ENCODE assay signal across 15 mouse cellular contexts in genomic region chr9:97069466-97069865, GRCm38 (mm10).
"Had no signal": no experiment of that assay in that cellular context is flagged by ENCODE, and none has a peak within 500 bp of the region (broad histone marks: within the 10 kb centered on the region; RNA-seq: fewer than 3 reads in every experiment).

No protein-coding gene starts in this region.

- H3K27me3 ChIP-seq: heart, embryonic 12.5 days; heart, embryonic 13.5 days; heart, embryonic 15.5 days; hindbrain, embryonic 12.5 days; hindbrain, embryonic 13.5 days; hindbrain, embryonic 15.5 days; intestine, embryonic 15.5 days; kidney, embryonic 15.5 days had no signal

- H3K9me3 ChIP-seq: heart, embryonic 10.5 days; heart, embryonic 12.5 days; heart, embryonic 13.5 days; heart, embryonic 15.5 days; hindbrain, embryonic 10.5 days; hindbrain, embryonic 12.5 days; hindbrain, embryonic 13.5 days; hindbrain, embryonic 15.5 days; intestine, embryonic 15.5 days; kidney, embryonic 15.5 days had no signal

- H3K4me2 ChIP-seq: heart, embryonic 11.5 days; heart, embryonic 12.5 days; heart, embryonic 13.5 days; heart, embryonic 15.5 days; hindbrain, embryonic 12.5 days; hindbrain, embryonic 13.5 days; hindbrain, embryonic 14.5 days; hindbrain, embryonic 15.5 days; intestine, embryonic 15.5 days; kidney, embryonic 15.5 days had no signal

- H3K9ac ChIP-seq: heart, embryonic 12.5 days; heart, embryonic 13.5 days; heart, embryonic 15.5 days; hindbrain, embryonic 12.5 days; hindbrain, embryonic 13.5 days; hindbrain, embryonic 14.5 days; hindbrain, embryonic 15.5 days; intestine, embryonic 15.5 days; kidney, embryonic 15.5 days had no signal

- H3K36me3 ChIP-seq: hindbrain, embryonic 12.5 days; hindbrain, embryonic 15.5 days had no signal

- H3K27ac ChIP-seq: heart, embryonic 10.5 days; heart, embryonic 13.5 days; heart, embryonic 15.5 days; hindbrain, embryonic 10.5 days; hindbrain, embryonic 12.5 days; hindbrain, embryonic 13.5 days; hindbrain, embryonic 14.5 days; hindbrain, embryonic 15.5 days; hindbrain, postnatal 0 days; intestine, embryonic 15.5 days; kidney, embryonic 15.5 days; kidney, postnatal 0 days; layer of hippocampus, adult 2 months had no signal

- H3K4me1 ChIP-seq: heart, embryonic 13.5 days; heart, embryonic 15.5 days had no signal

- H3K4me3 ChIP-seq: heart, embryonic 10.5 days; heart, embryonic 12.5 days; heart, embryonic 13.5 days; heart, embryonic 15.5 days; hindbrain, embryonic 10.5 days; hindbrain, embryonic 12.5 days; hindbrain, embryonic 13.5 days; hindbrain, embryonic 15.5 days; intestine, embryonic 15.5 days; kidney, embryonic 15.5 days; layer of hippocampus, adult 2 months had no signal
